Mouse (Mus musculus): Measurements from ENCODE around the gene Trim28. TPM values are rescaled to one million over a fixed set of nuclear protein-coding genes. Genes with fewer than 3 reads are reported as not detected.

Gene Trim28
- total RNA-seq, 2 experiments from 2014 or later, result 209 to 226 TPM

GRCm38 (mm10) chr7:13028986-13029385 is 30.1 kb downstream of the Trim28 start:
- no peak for ATAC-seq (replicated peaks; ENCODE audit: low FRiP score, poor library complexity, severe bottlenecking)

- no peak for ATAC-seq (replicated peaks; ENCODE audit: low FRiP score, poor library complexity, severe bottlenecking)
These were observed 32.2 kb downstream of the Trim28 start for GRCm38 (mm10) chr7:13031069-13031468.

- no peak for ATAC-seq (replicated peaks; ENCODE audit: low FRiP score, poor library complexity, severe bottlenecking)
These were observed 33.1 kb downstream of the Trim28 start for GRCm38 (mm10) chr7:13031983-13032382.

- ATAC-seq (replicated peaks; ENCODE audit: low FRiP score, poor library complexity, severe bottlenecking), result no peak
These were observed 33.6 kb downstream of the Trim28 start for GRCm38 (mm10) chr7:13032541-13032940.

GRCm38 (mm10) chr7:13033451-13034147 is 34.7 kb downstream of the Trim28 start:
- ATAC-seq (replicated peaks; ENCODE audit: low FRiP score, poor library complexity, severe bottlenecking), result no peak

- ATAC-seq (replicated peaks; ENCODE audit: low FRiP score, poor library complexity, severe bottlenecking), result peak; percentile 74
These were observed 35.4 kb downstream of the Trim28 start, which contains the start of gene Chmp2a for GRCm38 (mm10) chr7:13034148-13034977. Chmp2a (minus strand) TSS chr7:13034807.

GRCm38 (mm10) chr7:13035211-13035855 is 36.4 kb downstream of the Trim28 start:
- ATAC-seq (replicated peaks; ENCODE audit: low FRiP score, poor library complexity, severe bottlenecking), result no peak

- no peak for ATAC-seq (replicated peaks; ENCODE audit: low FRiP score, poor library complexity, severe bottlenecking)
These were observed 37.9 kb downstream of the Trim28 start for GRCm38 (mm10) chr7:13036806-13037205.

GRCm38 (mm10) chr7:13037366-13037765 is 38.5 kb downstream of the Trim28 start:
- peak; percentile 47 for ATAC-seq (replicated peaks; ENCODE audit: low FRiP score, poor library complexity, severe bottlenecking)

GRCm38 (mm10) chr7:13037901-13038555 is 39.1 kb downstream of the Trim28 start, which contains the start of gene Ube2m:
Ube2m (minus strand) TSS chr7:13038275.
- peak; percentile 73 for ATAC-seq (replicated peaks; ENCODE audit: low FRiP score, poor library complexity, severe bottlenecking)

- ATAC-seq (replicated peaks; ENCODE audit: low FRiP score, poor library complexity, severe bottlenecking), result no peak
These were observed 39.8 kb downstream of the Trim28 start for GRCm38 (mm10) chr7:13038621-13039169.

- no peak for ATAC-seq (replicated peaks; ENCODE audit: low FRiP score, poor library complexity, severe bottlenecking)
These were observed 40.3 kb downstream of the Trim28 start for GRCm38 (mm10) chr7:13039181-13039580.

GRCm38 (mm10) chr7:13041256-13041655 is 42.3 kb downstream of the Trim28 start:
- no peak for ATAC-seq (replicated peaks; ENCODE audit: low FRiP score, poor library complexity, severe bottlenecking)

GRCm38 (mm10) chr7:13042511-13042910 is 43.6 kb downstream of the Trim28 start:
- ATAC-seq (replicated peaks; ENCODE audit: low FRiP score, poor library complexity, severe bottlenecking), result no peak

GRCm38 (mm10) chr7:13043120-13043444 is 44.2 kb downstream of the Trim28 start:
- no peak for ATAC-seq (replicated peaks; ENCODE audit: low FRiP score, poor library complexity, severe bottlenecking)

GRCm38 (mm10) chr7:13043445-13044253 is 44.7 kb downstream of the Trim28 start:
- no peak for ATAC-seq (replicated peaks; ENCODE audit: low FRiP score, poor library complexity, severe bottlenecking)

- ATAC-seq (replicated peaks; ENCODE audit: low FRiP score, poor library complexity, severe bottlenecking), result no peak
These were observed 45.3 kb downstream of the Trim28 start for GRCm38 (mm10) chr7:13044254-13044625.

GRCm38 (mm10) chr7:13046084-13046483 is 47.2 kb downstream of the Trim28 start:
- ATAC-seq (replicated peaks; ENCODE audit: low FRiP score, poor library complexity, severe bottlenecking), result peak; percentile 84

- no peak for ATAC-seq (replicated peaks; ENCODE audit: low FRiP score, poor library complexity, severe bottlenecking)
These were observed 54.1 kb downstream of the Trim28 start for GRCm38 (mm10) chr7:13053001-13053400.
